ENCODE assay signal across 7 mouse cellular contexts in genomic region chr11:82845415-82846078, GRCm38 (mm10). TPM values are rescaled to one million over a fixed set of nuclear protein-coding genes. Genes with fewer than 3 reads are reported as not detected.
DNase-seq lines count a peak whose midpoint lies in the region; ATAC-seq and TF ChIP-seq lines count a peak whose summit lies in the region.

No protein-coding gene starts in this region.

- DNase-seq in adrenal gland, adult 2 months = peak; percentile 92
- peak; percentile 40 to 59 for DNase-seq in cerebellum, postnatal 25 days
- DNase-seq in gastrocnemius, adult 8-10 months (ENCODE audit: low spot score in 2 of 2) = peak; percentile 60 to 74
- DNase-seq in limb, embryonic 14.5 days (ENCODE audit: low spot score) = no peak
- peak; percentile 67 for DNase-seq in midbrain, embryonic 14.5 days
- peak; percentile 24 to 31 for DNase-seq in spleen, adult 2 months (ENCODE audit: low read depth in 1 of 2, low spot score in 2 of 2)

- no peaks in the 10 kb centered on the region for H3K36me3 ChIP-seq in hindbrain, embryonic 16.5 days (ENCODE audit: control insufficient read depth, insufficient read depth, low read length)
- no peaks in the 10 kb centered on the region for H3K36me3 ChIP-seq in limb, embryonic 14.5 days (ENCODE audit: control insufficient read depth, insufficient read depth, low read length)
- H3K36me3 ChIP-seq in midbrain, embryonic 14.5 days (ENCODE audit: control insufficient read depth, insufficient read depth, low read length) = no peaks in the 10 kb centered on the region
- no peaks in the 10 kb centered on the region for H3K36me3 ChIP-seq in spleen, adult 2 months (ENCODE audit: control insufficient read depth, insufficient read depth, low read length)

- H3K9me3 ChIP-seq in hindbrain, embryonic 16.5 days (ENCODE audit: control insufficient read depth, low read length) = no peaks in the 10 kb centered on the region
- H3K9me3 ChIP-seq in limb, embryonic 14.5 days (ENCODE audit: control insufficient read depth, low read length) = no peaks in the 10 kb centered on the region
- no peaks in the 10 kb centered on the region for H3K9me3 ChIP-seq in midbrain, embryonic 14.5 days (ENCODE audit: control insufficient read depth, low read length)

- peaks cover 13% of the 10 kb centered on the region for H3K4me1 ChIP-seq in hindbrain, embryonic 16.5 days (ENCODE audit: control insufficient read depth, insufficient read depth, low read depth, low read length)
- peaks cover 23% of the 10 kb centered on the region for H3K4me1 ChIP-seq in limb, embryonic 14.5 days (ENCODE audit: control insufficient read depth, insufficient read depth, low read length)
- H3K4me1 ChIP-seq in midbrain, embryonic 14.5 days (ENCODE audit: control insufficient read depth, insufficient read depth, low read length) = peaks cover 13% of the 10 kb centered on the region
- H3K4me1 ChIP-seq in spleen, adult 2 months (ENCODE audit: control insufficient read depth, insufficient read depth, insufficient read length) = peaks cover 4% of the 10 kb centered on the region; the same call in 1 of the 2 replicates

- peak overlapping the region; percentile 21; the same call in 1 of the 2 replicates for H3K4me3 ChIP-seq in hindbrain, embryonic 16.5 days (ENCODE audit: low read length)
- no peak overlapping the region for H3K4me3 ChIP-seq in limb, embryonic 14.5 days (replicated peaks; ENCODE audit: low read length)
- H3K4me3 ChIP-seq in midbrain, embryonic 14.5 days (replicated peaks; ENCODE audit: low read depth, low read length) = 0 out of 2 replicates have a peak overlapping the region, but pooled peaks have one; percentile 9
- H3K4me3 ChIP-seq in spleen, adult 2 months (ENCODE audit: extremely low read depth, insufficient read depth, insufficient read length) = peak overlapping the region; percentile 20; the same call in 1 of the 2 replicates

- peak overlapping the region; percentile 60 for H3K9ac ChIP-seq in hindbrain, embryonic 16.5 days (ENCODE audit: low read depth, low read length)
- H3K9ac ChIP-seq in limb, embryonic 14.5 days (ENCODE audit: low read depth, low read length, severe bottlenecking) = no peak overlapping the region; the same call in 1 of the 2 replicates
- H3K9ac ChIP-seq in midbrain, embryonic 14.5 days (replicated peaks; ENCODE audit: low read length) = peak overlapping the region; percentile 26; the same call in 1 of the 2 replicates

- peak overlapping the region; percentile 48 for H3K4me2 ChIP-seq in hindbrain, embryonic 16.5 days (ENCODE audit: low read length)
- peak overlapping the region; percentile 30; the same call in 1 of the 2 replicates for H3K4me2 ChIP-seq in limb, embryonic 14.5 days (replicated peaks; ENCODE audit: low read depth, low read length, severe bottlenecking)
- peak overlapping the region; percentile 37 for H3K4me2 ChIP-seq in midbrain, embryonic 14.5 days (ENCODE audit: low read length)

- H3K27ac ChIP-seq in hindbrain, embryonic 16.5 days (ENCODE audit: low read depth, low read length) = 0 out of 2 replicates have a peak overlapping the region, but pooled peaks have one; percentile 17
- 0 out of 2 replicates have a peak overlapping the region, but pooled peaks have one; percentile 7 for H3K27ac ChIP-seq in limb, embryonic 14.5 days (replicated peaks; ENCODE audit: low read depth, low read length)
- 0 out of 2 replicates have a peak overlapping the region, but pooled peaks have one; percentile 34 for H3K27ac ChIP-seq in midbrain, embryonic 14.5 days (replicated peaks; ENCODE audit: low read depth, low read length)
- peak overlapping the region; percentile 10; the same call in 1 of the 2 replicates for H3K27ac ChIP-seq in spleen, adult 2 months (ENCODE audit: insufficient read depth, low read length)

- ATAC-seq in hindbrain, embryonic 16.5 days = peak; percentile 72; the same call in 1 of the 2 replicates
- peak; percentile 60 for ATAC-seq in limb, embryonic 14.5 days (ENCODE audit: low FRiP score, low read depth)
- no peak for ATAC-seq in midbrain, embryonic 14.5 days (ENCODE audit: low FRiP score, low TSS enrichment)

- no peak for TF ChIP-seq CTCF in spleen, adult 2 months (IDR thresholded peaks at IDR 0.05; ENCODE audit: extremely low read depth, insufficient read depth, insufficient read length, insufficient replicate concordance)

- WGBS in hindbrain, embryonic 16.5 days = 30% methylated on average over 16 of the region's 16 CpGs
- WGBS in limb, embryonic 14.5 days = 29% methylated on average over 16 of the region's 16 CpGs
- 24% methylated on average over 16 of the region's 16 CpGs for WGBS in midbrain, embryonic 14.5 days
- WGBS in spleen, adult 2 months = 7% methylated on average over 16 of the region's 16 CpGs

- H3K27me3 ChIP-seq in hindbrain, embryonic 16.5 days (replicated peaks; ENCODE audit: control insufficient read depth, insufficient read depth, low read length) = no peaks in the 10 kb centered on the region
- no peaks in the 10 kb centered on the region for H3K27me3 ChIP-seq in limb, embryonic 14.5 days (ENCODE audit: control insufficient read depth, insufficient read depth, low read length)
- no peaks in the 10 kb centered on the region for H3K27me3 ChIP-seq in midbrain, embryonic 14.5 days (ENCODE audit: control insufficient read depth, insufficient read depth, low read length)
- no peaks in the 10 kb centered on the region for H3K27me3 ChIP-seq in spleen, adult 2 months (ENCODE audit: control insufficient read depth, insufficient read depth, low read length)

- TF ChIP-seq POLR2A in limb, embryonic 14.5 days (IDR thresholded peaks at IDR 0.05; ENCODE audit: borderline replicate concordance, extremely low read depth, insufficient read depth, insufficient read length) = no peak
- TF ChIP-seq POLR2A in spleen, adult 2 months (IDR thresholded peaks at IDR 0.05; ENCODE audit: low read depth, low read length) = no peak

RNA-seq across cellular contexts. Expression of gene Rffl, which starts 25.5 kb away (rescaled TPM):
- total RNA-seq in adrenal gland, adult 2 months (2021) = 10 to 100 TPM in 1 of 2 experiments, 1 to 10 TPM in 1; 5.3 to 10.6 TPM
- polyA plus RNA-seq in adrenal gland, adult 2 months (2012; rRNA removed) = 6.5 and 7.4 TPM in 2 replicates
- total RNA-seq in gastrocnemius, adult 8-10 months (2022) = 1 to 10 TPM; 7.5 to 9.7 (median 8.8) TPM
- 3.7 and 3.9 TPM in 2 replicates for polyA plus RNA-seq in hindbrain, embryonic 16.5 days (2015; fragmentation: Nextera tagmentation; extraction: Ambion mirVana)
- 8.3 and 11.0 TPM in 2 replicates for polyA plus RNA-seq in limb, embryonic 14.5 days (2012; rRNA removed)
- polyA plus RNA-seq in limb, embryonic 14.5 days (2014; fragmentation: Nextera tagmentation; extraction: Ambion mirVana) = 11.3 and 11.5 TPM in 2 replicates
- 2.6 and 4.2 TPM in 2 replicates for polyA plus RNA-seq in midbrain, embryonic 14.5 days (2014; fragmentation: Nextera tagmentation; extraction: Ambion mirVana)
- 12.0 and 13.3 TPM in 2 replicates for polyA plus RNA-seq in spleen, adult 2 months (2012; rRNA removed)

RNA-seq across cellular contexts. Expression of gene Rad51d, which starts 44.9 kb away (rescaled TPM):
- total RNA-seq in adrenal gland, adult 2 months (2021) = 10 to 100 TPM in 1 of 2 experiments, 1 to 10 TPM in 1; 9.3 to 16.7 TPM
- 8.8 and 9.4 TPM in 2 replicates for polyA plus RNA-seq in adrenal gland, adult 2 months (2012; rRNA removed)
- 1 to 10 TPM; 3.1 to 4.1 (median 3.6) TPM for total RNA-seq in gastrocnemius, adult 8-10 months (2022)
- 11.9 and 12.9 TPM in 2 replicates for polyA plus RNA-seq in hindbrain, embryonic 16.5 days (2015; fragmentation: Nextera tagmentation; extraction: Ambion mirVana)
- polyA plus RNA-seq in limb, embryonic 14.5 days (2012; rRNA removed) = 10.5 and 11.5 TPM in 2 replicates
- polyA plus RNA-seq in limb, embryonic 14.5 days (2014; fragmentation: Nextera tagmentation; extraction: Ambion mirVana) = 12.9 and 15.1 TPM in 2 replicates
- 11.4 and 17.2 TPM in 2 replicates for polyA plus RNA-seq in midbrain, embryonic 14.5 days (2014; fragmentation: Nextera tagmentation; extraction: Ambion mirVana)
- polyA plus RNA-seq in spleen, adult 2 months (2012; rRNA removed) = 10.9 and 11.8 TPM in 2 replicates

RNA-seq across cellular contexts. Expression of gene Fndc8, which starts 46.4 kb away (rescaled TPM):
- total RNA-seq in adrenal gland, adult 2 months (2021) = under 1 TPM in 1 of 2 experiments, not detected in 1; 0.24 TPM
- polyA plus RNA-seq in adrenal gland, adult 2 months (2012; rRNA removed) = 0.24 and 0.44 TPM in 2 replicates
- total RNA-seq in gastrocnemius, adult 8-10 months (2022) = not detected
- polyA plus RNA-seq in hindbrain, embryonic 16.5 days (2015; fragmentation: Nextera tagmentation; extraction: Ambion mirVana) = 0.51 and 0.99 TPM in 2 replicates
- 0.10 and 0.14 TPM in 2 replicates for polyA plus RNA-seq in limb, embryonic 14.5 days (2012; rRNA removed)
- 0.11 and 0.25 TPM in 2 replicates for polyA plus RNA-seq in limb, embryonic 14.5 days (2014; fragmentation: Nextera tagmentation; extraction: Ambion mirVana)
- 0.30 and 0.38 TPM in 2 replicates for polyA plus RNA-seq in midbrain, embryonic 14.5 days (2014; fragmentation: Nextera tagmentation; extraction: Ambion mirVana)
- polyA plus RNA-seq in spleen, adult 2 months (2012; rRNA removed) = 0.06 and 0.07 TPM in 2 replicates
